Mouse (Mus musculus) liver, embryonic 13.5 days (tissue): ENCODE measurements at regions not wholly inside any gene's neighbourhood (a gene's known extent, or its start where the extent isn't known, plus 50 kb on each side); places are given as distances from the start of the nearest gene placed in this dataset.

Source experiments
- ATAC-seq: fragments of 200-750 bp; cut with Nextera tagmentation; 2 replicates; pipeline ENCODE4 v1.8.0; 2017; ENCODE audit warnings: low read depth, mild to moderate bottlenecking, moderate number of reproducible peaks, moderate library complexity
- DNase-seq: peaks from one replicate; pipeline ENCODE4 v3.0.0; 2022
- H3K27ac ChIP-seq: fragments of 300-500 bp; sonication (generic); 2 replicates; pipeline ENCODE4 v1.5.1; 2015; ENCODE audit warnings: moderate library complexity, mild to moderate bottlenecking, inconsistent platforms
- H3K27me3 ChIP-seq: fragments of 300-500 bp; sonication (generic); 2 replicates; pipeline ENCODE4 v1.6.1; 2015; ENCODE audit warnings: mild to moderate bottlenecking, inconsistent platforms
- H3K36me3 ChIP-seq: fragments of 300-500 bp; sonication (generic); 2 replicates; pipeline ENCODE4 v1.6.1; 2015; ENCODE audit warnings: mild to moderate bottlenecking, inconsistent platforms
- H3K4me1 ChIP-seq: fragments of 300-500 bp; sonication (generic); replicated peaks from 2 replicates; pipeline ENCODE4 v1.6.1; 2015; ENCODE audit warnings: inconsistent platforms
- H3K4me2 ChIP-seq: fragments of 300-500 bp; sonication (generic); 2 replicates; pipeline ENCODE4 v1.6.1; 2015; ENCODE audit warnings: inconsistent platforms, mild to moderate bottlenecking, moderate library complexity
- H3K4me3 ChIP-seq: fragments of 300-500 bp; sonication (generic); replicated peaks from 2 replicates; pipeline ENCODE4 v1.5.1; 2015; ENCODE audit warnings: mild to moderate bottlenecking, inconsistent platforms
- H3K9ac ChIP-seq: fragments of 300-500 bp; sonication (generic); 2 replicates; pipeline ENCODE4 v1.6.1; 2015; ENCODE audit warnings: mild to moderate bottlenecking, inconsistent platforms
- H3K9me3 ChIP-seq: fragments of 300-500 bp; sonication (generic); replicated peaks from 2 replicates; pipeline ENCODE4 v1.6.1; 2016; ENCODE audit warnings: inconsistent platforms
- WGBS: fragments of 180-500 bp; shearing (Covaris S2); methylation state at CpG from one replicate; pipeline ENCODE4 v1.1.7; 2015; ENCODE audit not compliant: insufficient replicate concordance; 5-methylcytosine and 5-hydroxymethylcytosine counted together

- Histone ChIP-seq H3K27me3 (no peaks in the 10 kb centered on the region), H3K4me3 (no peak overlapping the region), H3K9me3 (no peaks in the 10 kb centered on the region), H3K4me1 (no peaks in the 10 kb centered on the region), H3K36me3 (no peaks in the 10 kb centered on the region), H3K4me2 (no peak overlapping the region), H3K9ac (no peak overlapping the region), H3K27ac (no peak overlapping the region)
- WGBS: 54% methylated on average over 6 of the region's 6 CpGs
- ATAC-seq (no peak), DNase-seq (no peak)
These were observed 94.8 kb downstream of the Hs3st3b1 start for GRCm38 (mm10) chr11:63827271-63827762.

GRCm38 (mm10) chr11:63833480-63833879 is 88.6 kb downstream of the Hs3st3b1 start:
- Histone ChIP-seq H3K9ac (no peak overlapping the region), H3K4me2 (no peak overlapping the region), H3K4me1 (no peaks in the 10 kb centered on the region), H3K36me3 (no peaks in the 10 kb centered on the region), H3K27ac (no peak overlapping the region), H3K27me3 (no peaks in the 10 kb centered on the region), H3K9me3 (no peaks in the 10 kb centered on the region), H3K4me3 (no peak overlapping the region)
- DNase-seq: no peak
- 74% methylated on average over 3 of the region's 3 CpGs for WGBS
- ATAC-seq: no peak

GRCm38 (mm10) chr11:63834140-63834539 is 88.0 kb downstream of the Hs3st3b1 start:
- Histone ChIP-seq H3K9me3 (no peaks in the 10 kb centered on the region), H3K4me1 (no peaks in the 10 kb centered on the region), H3K9ac (no peak overlapping the region), H3K4me2 (no peak overlapping the region), H3K4me3 (no peak overlapping the region), H3K36me3 (no peaks in the 10 kb centered on the region), H3K27ac (no peak overlapping the region), H3K27me3 (no peaks in the 10 kb centered on the region)
- ATAC-seq (no peak), DNase-seq (no peak)
- WGBS: 44% methylated on average over 4 of the region's 4 CpGs

- no peak for ATAC-seq
- no peak for DNase-seq
- no peaks in the 10 kb centered on the region for H3K9me3 ChIP-seq
- H3K36me3 ChIP-seq: no peaks in the 10 kb centered on the region
- no peaks in the 10 kb centered on the region for H3K27me3 ChIP-seq
- H3K4me2 ChIP-seq: no peak overlapping the region
- WGBS: 68% methylated on average over 7 of the region's 7 CpGs
- H3K4me3 ChIP-seq: no peak overlapping the region
- H3K9ac ChIP-seq: no peak overlapping the region
- H3K4me1 ChIP-seq: no peaks in the 10 kb centered on the region
- no peak overlapping the region for H3K27ac ChIP-seq
These were observed 87.5 kb downstream of the Hs3st3b1 start for GRCm38 (mm10) chr11:63834631-63835030.
